Mouse (Mus musculus): ENCODE measurements around the gene Magi2.
A peak's percentile ranks its signal among the peaks of the same experiment; 100 is the strongest.

The Magi2 gene

GRCm38 (mm10) chr5:19745916-19746315, 519.1 kb downstream of the Magi2 start:
- peak in 1 of 2 experiments; percentile 14 for DNase-seq (ENCODE audit: low spot score in 2 of 2)

GRCm38 (mm10) chr5:19746865-19747514, 520.2 kb downstream of the Magi2 start:
- DNase-seq (ENCODE audit: low spot score in 2 of 2) = peak; percentile 18 to 19

DNA sequence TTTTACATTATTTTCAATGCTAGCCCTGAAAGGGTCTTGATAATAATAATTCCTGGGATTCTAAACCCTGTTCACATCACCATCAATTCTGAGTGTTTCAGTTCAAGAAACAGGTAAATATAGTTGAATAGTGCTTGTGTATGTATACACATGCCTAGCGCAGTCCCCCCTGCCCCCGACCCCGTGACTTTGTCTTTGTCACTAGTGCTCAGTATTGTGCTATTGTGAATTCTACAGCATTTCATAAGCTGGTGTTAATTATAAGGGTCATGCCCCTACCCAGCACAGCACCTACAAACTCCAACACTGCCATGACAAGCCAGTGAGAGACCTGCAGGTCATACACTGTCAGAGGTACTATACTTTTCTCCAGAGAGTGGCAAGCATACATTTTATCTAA, 520.8 kb downstream of the Magi2 start:
- no peak for DNase-seq (ENCODE audit: low spot score in 2 of 2)

- DNase-seq (ENCODE audit: low spot score in 2 of 2) = no peak
Observed at GRCm38 (mm10) chr5:19779224-19779623, 552.4 kb downstream of the Magi2 start.

- no peak for DNase-seq (ENCODE audit: low spot score in 2 of 2)
Observed at GRCm38 (mm10) chr5:19780076-19780475, 553.2 kb downstream of the Magi2 start.

GRCm38 (mm10) chr5:19785320-19785719, 558.5 kb downstream of the Magi2 start:
- DNase-seq (ENCODE audit: low spot score in 2 of 2) = no peak

DNA sequence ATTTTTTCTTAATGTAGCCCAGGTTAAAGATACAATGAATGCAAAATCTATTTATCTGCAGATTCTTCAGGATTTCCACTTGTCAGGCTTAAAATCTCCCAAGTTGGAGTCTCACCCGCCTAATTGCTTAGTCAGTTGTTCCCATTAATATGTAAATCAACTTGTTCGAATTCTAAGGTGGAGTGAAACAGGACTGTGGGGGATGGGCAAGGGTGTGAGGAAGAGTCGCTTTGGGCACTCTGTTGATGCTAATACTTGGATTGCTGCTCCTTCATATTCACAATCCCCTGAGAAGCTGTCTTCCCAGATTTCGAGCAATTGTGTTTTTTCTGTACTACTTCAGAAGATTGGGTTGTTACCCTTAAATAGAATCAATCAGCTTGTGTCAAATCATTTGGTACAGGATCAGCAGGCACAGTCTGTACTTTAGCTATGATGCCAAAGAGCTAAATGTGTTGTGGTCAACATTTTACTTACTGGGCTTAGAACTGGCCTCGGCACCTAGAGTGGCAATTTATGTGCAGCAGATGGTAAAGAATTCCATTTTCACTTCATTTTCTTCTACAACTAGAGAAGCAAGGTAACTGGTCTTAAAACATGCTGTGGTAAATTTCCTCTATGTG, 560.8 kb downstream of the Magi2 start:
- DNase-seq (ENCODE audit: low spot score in 2 of 2) = no peak

GRCm38 (mm10) chr5:19803052-19803769, 576.4 kb downstream of the Magi2 start:
- no peak for DNase-seq (ENCODE audit: low spot score in 2 of 2)

DNA sequence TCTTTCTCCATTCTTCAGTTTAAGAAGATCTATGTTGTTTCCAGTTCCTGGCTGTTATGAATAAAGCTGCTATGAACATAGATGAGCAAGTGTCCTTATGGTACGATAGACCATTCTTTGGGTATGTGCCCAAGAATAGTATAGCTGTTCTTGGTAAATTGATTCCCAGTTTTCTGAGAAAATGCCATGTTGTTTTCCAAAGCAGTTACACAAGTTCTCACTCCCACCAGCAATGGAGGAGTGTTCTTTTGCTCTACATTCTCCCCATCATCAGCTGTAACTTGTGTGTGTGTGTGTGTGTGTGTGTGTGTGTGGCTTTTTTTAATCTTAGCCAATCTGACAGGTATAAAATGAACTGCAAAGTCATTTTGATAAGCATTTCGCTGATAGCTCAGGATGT, 595.7 kb downstream of the Magi2 start:
- no peak for DNase-seq (ENCODE audit: low spot score in 2 of 2)

DNA sequence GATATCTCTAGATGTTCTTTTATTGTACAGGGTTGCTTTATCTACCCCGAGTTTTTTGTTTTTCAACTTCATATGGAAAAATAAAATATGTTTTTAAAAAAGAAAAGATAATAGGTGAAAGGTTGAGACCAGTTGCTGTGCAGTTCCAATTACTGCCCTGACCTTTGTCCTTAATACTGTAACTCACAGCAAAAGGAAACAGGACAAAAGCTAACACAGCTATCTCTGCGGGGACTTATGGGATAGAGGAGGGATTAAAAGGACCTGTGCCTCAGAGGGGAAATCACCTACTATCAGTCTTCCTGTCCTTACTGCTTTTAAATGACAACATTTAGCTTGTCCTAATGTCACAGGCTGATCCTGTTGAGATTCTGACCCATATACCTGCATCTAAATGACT, 599.1 kb downstream of the Magi2 start:
- no peak for DNase-seq (ENCODE audit: low spot score in 2 of 2)

DNA sequence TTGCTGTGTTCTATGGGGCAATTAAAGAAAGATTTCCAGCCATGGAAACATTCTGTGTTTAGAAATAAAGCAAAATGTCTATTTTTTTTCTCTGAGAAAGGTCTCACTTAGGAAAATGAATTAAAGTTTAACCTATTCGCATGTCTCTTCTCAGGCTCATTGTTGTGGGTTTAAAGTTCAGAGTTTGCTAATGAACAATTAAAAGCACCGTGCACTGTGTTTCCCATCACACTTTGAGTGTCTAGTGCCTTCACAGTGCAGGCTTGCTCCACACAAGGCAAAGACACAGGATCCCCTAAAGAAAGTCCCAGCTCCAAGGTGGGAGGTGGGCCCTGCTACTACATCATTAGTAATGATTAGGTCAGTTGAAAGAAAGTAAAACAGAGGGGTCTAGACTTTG, 602.5 kb downstream of the Magi2 start:
- DNase-seq (ENCODE audit: low spot score in 2 of 2) = no peak

DNA sequence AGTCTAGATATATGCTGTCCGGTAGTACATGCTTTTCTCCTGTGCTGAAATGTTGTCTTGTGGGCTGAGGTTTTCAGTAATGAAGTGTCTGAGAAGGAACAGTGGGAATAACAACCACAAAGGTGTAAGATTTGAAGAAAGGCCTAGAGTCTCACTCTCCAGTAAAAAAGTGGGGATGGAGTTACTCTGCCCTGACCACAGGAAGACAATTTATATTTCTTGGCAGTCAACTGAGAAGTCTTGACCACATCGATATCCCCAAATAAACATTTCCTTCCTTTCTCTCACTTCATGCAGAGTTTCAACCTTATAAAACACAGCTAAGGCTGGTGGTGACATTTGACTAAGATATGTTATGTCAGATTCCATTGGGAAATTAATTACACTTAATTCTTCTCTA, 636.0 kb downstream of the Magi2 start:
- DNase-seq (ENCODE audit: low spot score in 2 of 2) = no peak

- DNase-seq (ENCODE audit: low spot score in 2 of 2) = peak; percentile 46 to 50
Observed at GRCm38 (mm10) chr5:19870406-19870805, 643.6 kb downstream of the Magi2 start.

DNA sequence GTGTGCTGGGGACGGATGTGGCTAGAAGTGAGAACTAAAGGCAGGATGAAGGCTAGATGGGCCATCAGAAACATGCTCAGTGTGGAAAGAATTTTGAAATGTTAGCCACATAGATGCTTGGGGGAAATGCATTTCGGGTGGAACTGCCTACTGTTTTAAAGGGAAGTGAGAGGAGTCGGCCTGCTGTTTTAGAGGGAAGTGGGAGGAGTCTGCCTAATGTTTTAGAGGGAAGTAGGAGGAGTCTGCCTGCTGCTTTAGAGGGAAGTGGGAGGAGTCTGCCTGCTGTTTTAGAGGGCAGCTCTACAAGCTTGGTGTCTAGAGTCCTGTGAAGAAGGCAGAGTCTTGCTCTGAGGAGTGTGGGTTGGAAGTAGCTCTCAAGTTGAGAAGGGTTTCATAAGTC, 664.9 kb downstream of the Magi2 start:
- no peak for DNase-seq (ENCODE audit: low spot score in 2 of 2)

GRCm38 (mm10) chr5:19895893-19896292, 669.1 kb downstream of the Magi2 start:
- no peak for DNase-seq (ENCODE audit: low spot score in 2 of 2)

GRCm38 (mm10) chr5:19901625-19902024, 674.8 kb downstream of the Magi2 start:
- DNase-seq (ENCODE audit: low spot score in 2 of 2) = no peak

DNA sequence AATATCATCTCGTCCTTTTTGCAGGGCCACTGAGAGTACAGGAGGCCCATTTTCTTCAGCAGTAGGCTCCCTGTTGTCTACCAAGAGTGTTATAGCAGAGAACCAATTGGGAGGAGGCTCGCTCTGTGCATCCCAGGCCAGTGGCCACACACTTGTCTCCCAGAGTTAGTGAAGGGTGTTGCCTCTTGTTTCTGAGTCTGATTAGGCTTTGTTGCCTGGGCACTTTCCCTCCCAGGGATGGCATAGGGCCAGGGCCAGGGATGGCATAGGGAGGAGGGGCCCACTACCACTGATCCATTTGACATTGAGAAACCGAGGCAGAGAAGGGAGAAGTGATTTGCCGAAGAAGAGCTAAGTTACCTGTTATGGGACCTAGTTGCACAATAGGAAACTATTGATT, 679.8 kb downstream of the Magi2 start:
- DNase-seq (ENCODE audit: low spot score in 2 of 2) = no peak

GRCm38 (mm10) chr5:19907381-19907982, 680.6 kb downstream of the Magi2 start:
- DNase-seq (ENCODE audit: low spot score in 2 of 2) = peak; percentile 22 to 38

DNA sequence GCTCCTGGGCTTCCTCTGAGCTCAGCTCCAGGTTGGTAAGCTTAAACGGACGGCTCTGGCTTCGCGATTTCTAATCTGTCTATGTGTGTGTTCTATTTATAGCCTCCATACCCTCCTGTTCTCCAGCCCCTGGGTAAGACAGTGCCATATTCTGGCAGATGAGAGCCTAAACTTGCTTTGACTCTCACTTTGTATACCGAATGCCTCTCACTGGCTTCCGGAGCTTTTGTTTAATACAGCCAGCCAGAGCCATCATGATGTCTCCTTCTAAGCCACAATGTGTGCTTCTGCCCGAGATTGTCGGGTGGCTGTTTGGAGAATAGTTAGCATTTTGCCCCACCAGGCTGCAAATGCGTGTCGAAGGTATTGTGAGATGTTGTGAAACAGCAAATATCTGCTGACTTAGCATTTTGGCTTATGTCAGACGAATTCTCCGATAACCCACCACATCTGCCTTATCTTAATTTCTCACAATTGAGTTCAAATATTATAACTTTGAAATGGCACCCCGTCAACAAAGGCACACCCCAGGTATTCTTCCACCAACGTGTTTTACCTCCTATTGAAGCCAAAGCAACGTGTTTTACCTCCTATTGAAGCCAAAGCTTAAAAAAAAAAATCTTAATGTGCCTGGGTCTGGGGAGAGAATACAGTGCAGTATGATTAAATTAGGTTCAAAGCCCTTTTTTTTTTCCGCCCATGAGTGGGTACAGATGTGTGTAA, 681.3 kb downstream of the Magi2 start:
- peak; percentile 34 to 39 for DNase-seq (ENCODE audit: low spot score in 2 of 2)

GRCm38 (mm10) chr5:19908706-19909060, 681.8 kb downstream of the Magi2 start:
- DNase-seq (ENCODE audit: low spot score in 2 of 2) = no peak

DNA sequence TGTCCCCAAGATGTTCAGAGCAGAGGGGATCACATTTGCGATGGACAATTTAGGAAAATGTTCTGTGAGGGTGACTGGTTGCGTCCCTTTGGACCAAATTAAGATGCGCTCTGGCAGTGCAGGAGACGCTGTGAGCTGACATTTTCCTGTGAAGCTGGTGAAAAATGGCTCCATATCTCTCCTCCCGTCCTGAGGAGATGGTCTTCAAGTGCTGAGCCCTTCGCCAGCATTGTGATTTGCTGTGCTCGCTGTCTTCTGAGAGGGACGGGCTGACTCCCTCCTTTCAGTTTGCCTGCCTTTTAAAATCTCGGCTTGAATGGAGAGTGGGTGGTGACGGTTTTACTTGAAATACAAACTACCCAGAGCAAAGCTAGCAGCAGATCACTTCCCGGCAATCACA, 682.2 kb downstream of the Magi2 start:
- peak; percentile 51 to 64 for DNase-seq (ENCODE audit: low spot score in 2 of 2)

DNA sequence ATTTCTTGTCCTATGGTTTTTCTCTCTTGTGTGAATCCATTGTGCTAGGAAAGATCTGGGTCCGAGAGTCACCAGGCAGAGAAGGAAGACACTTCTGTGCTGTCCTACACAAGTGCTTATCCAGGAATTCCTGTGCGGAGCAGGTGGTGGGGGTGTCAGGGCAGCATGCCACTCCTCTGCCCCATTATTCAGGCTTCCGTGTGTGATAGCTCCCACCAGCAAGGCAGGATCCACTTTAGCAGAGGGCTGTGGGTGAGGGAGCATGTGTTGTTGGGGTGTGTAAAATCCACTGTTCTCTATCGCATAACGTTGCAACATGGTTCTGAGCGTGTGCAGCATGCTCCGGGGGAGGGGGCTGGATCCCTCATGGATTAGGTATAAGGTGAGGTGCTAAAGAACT, 682.8 kb downstream of the Magi2 start:
- peak; percentile 36 to 37 for DNase-seq (ENCODE audit: low spot score in 2 of 2)

All from right cerebral cortex, postnatal 36 days (tissue).